Mouse (Mus musculus) forebrain, embryonic 11.5 days (tissue): Measurements from ENCODE around the gene Nrg3. TPM values are rescaled to one million over a fixed set of nuclear protein-coding genes. Genes with fewer than 3 reads are reported as not detected.

Experiments used
- ATAC-seq: fragments of 200-750 bp; cut with Nextera tagmentation; replicated peaks from 2 replicates; pipeline ENCODE4 v1.8.0; 2017; ENCODE audit warnings: moderate TSS enrichment; ENCODE audit not compliant: low FRiP score
- DNase-seq: peaks from one replicate; pipeline ENCODE4 v3.0.0-alpha.2; 2017; ENCODE audit warnings: low spot score
- H3K27ac ChIP-seq: fragments of 300-500 bp; sonication (generic); 2 replicates; pipeline ENCODE4 v1.5.1; 2014; ENCODE audit warnings: low read depth, low read length
- H3K27me3 ChIP-seq: fragments of 300-500 bp; sonication (generic); 2 replicates; pipeline ENCODE4 v1.6.1; 2014; ENCODE audit warnings: mild to moderate bottlenecking, low read length, mixed read lengths; ENCODE audit not compliant: control insufficient read depth, insufficient read depth
- H3K36me3 ChIP-seq: fragments of 300-500 bp; sonication (generic); 2 replicates; pipeline ENCODE4 v1.6.1; 2014; ENCODE audit warnings: mild to moderate bottlenecking, low read length, moderate library complexity, mixed read lengths; ENCODE audit not compliant: control insufficient read depth, insufficient read depth
- H3K4me1 ChIP-seq: fragments of 300-500 bp; sonication (generic); replicated peaks from 2 replicates; pipeline ENCODE4 v1.6.1; 2014; ENCODE audit warnings: low read length, mixed read lengths; ENCODE audit not compliant: control insufficient read depth, insufficient read depth
- H3K4me2 ChIP-seq: fragments of 300-500 bp; sonication (generic); 2 replicates; pipeline ENCODE4 v1.6.1; 2014; ENCODE audit warnings: low read depth, mild to moderate bottlenecking, low read length, moderate library complexity, mixed read lengths; ENCODE audit not compliant: severe bottlenecking
- H3K4me3 ChIP-seq: fragments of 300-500 bp; sonication (generic); 2 replicates; pipeline ENCODE4 v1.5.1; 2014; ENCODE audit warnings: low read depth, low read length
- H3K9ac ChIP-seq: fragments of 300-500 bp; sonication (generic); 2 replicates; pipeline ENCODE4 v1.6.1; 2014; ENCODE audit warnings: low read length
- H3K9me3 ChIP-seq: fragments of 300-500 bp; sonication (generic); 2 replicates; pipeline ENCODE4 v1.6.1; 2016; ENCODE audit warnings: low read length, mixed read lengths; ENCODE audit not compliant: control insufficient read depth
- WGBS: fragments of 180-500 bp; shearing (Covaris S2); extraction: QIAGEN DNeasy Blood & Tissue Kit; methylation state at CpG from one replicate; pipeline ENCODE4 v1.1.7; 2014; 5-methylcytosine and 5-hydroxymethylcytosine counted together
- polyA plus RNA-seq: library from polyadenylated mRNA; unstranded; fragments of >200 nt; fragmentation: Nextera tagmentation; extraction: Ambion mirVana; gene quantifications from 2 replicates; pipeline ENCODE4 v1.2.1, GENCODE M21; 2014

Nrg3 gene
- polyA plus RNA-seq, 1 experiment from 2014 or later = 2.1 TPM

- no peak for DNase-seq
- Histone ChIP-seq H3K9me3 (no peaks in the 10 kb centered on the region), H3K4me3 (no peak overlapping the region), H3K27me3 (no peaks in the 10 kb centered on the region), H3K4me1 (peaks cover 2% of the 10 kb centered on the region; the same call in 1 of the 2 replicates), H3K27ac (no peak overlapping the region), H3K9ac (no peak overlapping the region), H3K4me2 (no peak overlapping the region), H3K36me3 (no peaks in the 10 kb centered on the region)
- no peak for ATAC-seq
- WGBS = 82% methylated on average over 1 of the region's 1 CpGs
Observed at GRCm38 (mm10) chr14:38701413-38701812, 771.5 kb downstream of the Nrg3 start.

- DNase-seq (no peak), ATAC-seq (no peak)
- 96% methylated on average over 3 of the region's 3 CpGs for WGBS
Observed at GRCm38 (mm10) chr14:38700972-38701371, 771.9 kb downstream of the Nrg3 start.

GRCm38 (mm10) chr14:38659973-38660372 lies 812.9 kb downstream of the Nrg3 start:
- WGBS = 74% methylated on average over 1 of the region's 1 CpGs
- Histone ChIP-seq H3K27me3 (no peaks in the 10 kb centered on the region), H3K4me3 (no peak overlapping the region), H3K4me1 (no peaks in the 10 kb centered on the region), H3K9ac (no peak overlapping the region), H3K9me3 (no peaks in the 10 kb centered on the region), H3K36me3 (no peaks in the 10 kb centered on the region), H3K27ac (no peak overlapping the region), H3K4me2 (no peak overlapping the region)
- no peak for DNase-seq
- no peak for ATAC-seq

More at GRCm38 (mm10) chr14:38700972-38701371, 771.9 kb downstream of the Nrg3 start:
- Histone ChIP-seq H3K27me3 (no peaks in the 10 kb centered on the region), H3K4me2 (no peak overlapping the region), H3K9me3 (no peaks in the 10 kb centered on the region), H3K4me1 (peaks cover 2% of the 10 kb centered on the region; the same call in 1 of the 2 replicates), H3K36me3 (no peaks in the 10 kb centered on the region), H3K9ac (no peak overlapping the region), H3K27ac (no peak overlapping the region), H3K4me3 (no peak overlapping the region)

- Histone ChIP-seq H3K36me3 (no peaks in the 10 kb centered on the region), H3K9ac (no peak overlapping the region), H3K4me3 (no peak overlapping the region), H3K9me3 (no peaks in the 10 kb centered on the region), H3K4me2 (no peak overlapping the region), H3K4me1 (no peaks in the 10 kb centered on the region), H3K27ac (no peak overlapping the region), H3K27me3 (no peaks in the 10 kb centered on the region)
- 85% methylated on average over 3 of the region's 3 CpGs for WGBS
- DNase-seq (no peak), ATAC-seq (no peak)
Observed at GRCm38 (mm10) chr14:38637070-38637469, 835.8 kb downstream of the Nrg3 start.

GRCm38 (mm10) chr14:38630114-38630513 lies 842.8 kb downstream of the Nrg3 start:
- DNase-seq (no peak), ATAC-seq (no peak)
- WGBS = 91% methylated on average over 3 of the region's 3 CpGs
- Histone ChIP-seq H3K9ac (no peak overlapping the region), H3K4me2 (no peak overlapping the region), H3K27ac (no peak overlapping the region), H3K36me3 (no peaks in the 10 kb centered on the region), H3K27me3 (no peaks in the 10 kb centered on the region), H3K4me1 (no peaks in the 10 kb centered on the region), H3K9me3 (no peaks in the 10 kb centered on the region), H3K4me3 (no peak overlapping the region)

GRCm38 (mm10) chr14:38629671-38630070 lies 843.2 kb downstream of the Nrg3 start:
- Histone ChIP-seq H3K27ac (no peak overlapping the region), H3K27me3 (no peaks in the 10 kb centered on the region), H3K9me3 (no peaks in the 10 kb centered on the region), H3K9ac (no peak overlapping the region), H3K36me3 (no peaks in the 10 kb centered on the region), H3K4me2 (no peak overlapping the region), H3K4me1 (no peaks in the 10 kb centered on the region), H3K4me3 (no peak overlapping the region)
- ATAC-seq (no peak), DNase-seq (no peak)

GRCm38 (mm10) chr14:38628862-38629619 lies 843.8 kb downstream of the Nrg3 start:
- Histone ChIP-seq H3K9ac (no peak overlapping the region), H3K4me2 (no peak overlapping the region), H3K4me1 (no peaks in the 10 kb centered on the region), H3K27ac (no peak overlapping the region), H3K9me3 (no peaks in the 10 kb centered on the region), H3K36me3 (no peaks in the 10 kb centered on the region), H3K4me3 (no peak overlapping the region), H3K27me3 (no peaks in the 10 kb centered on the region)
- DNase-seq = no peak
- no peak for ATAC-seq
- 86% methylated on average over 2 of the region's 2 CpGs for WGBS

- Histone ChIP-seq H3K9ac (no peak overlapping the region), H3K9me3 (no peaks in the 10 kb centered on the region), H3K27ac (no peak overlapping the region), H3K4me1 (no peaks in the 10 kb centered on the region), H3K27me3 (no peaks in the 10 kb centered on the region), H3K4me2 (no peak overlapping the region), H3K4me3 (no peak overlapping the region), H3K36me3 (no peaks in the 10 kb centered on the region)
- no peak for ATAC-seq
- no peak for DNase-seq
Observed at GRCm38 (mm10) chr14:38616969-38617368, 855.9 kb downstream of the Nrg3 start.

GRCm38 (mm10) chr14:38597735-38598134 lies 875.2 kb downstream of the Nrg3 start:
- no peak overlapping the region for H3K9ac ChIP-seq
- no peaks in the 10 kb centered on the region for H3K9me3 ChIP-seq
- no peak overlapping the region for H3K4me2 ChIP-seq
- no peak overlapping the region for H3K27ac ChIP-seq
- no peaks in the 10 kb centered on the region for H3K4me1 ChIP-seq
- H3K36me3 ChIP-seq = no peaks in the 10 kb centered on the region
- H3K27me3 ChIP-seq = no peaks in the 10 kb centered on the region
- no peak overlapping the region for H3K4me3 ChIP-seq
- ATAC-seq (no peak), DNase-seq (no peak)
